Mouse (Mus musculus) limb, embryonic 12.5 days (tissue): ENCODE data around the gene Dync1i1. TPM values are rescaled to one million over a fixed set of nuclear protein-coding genes. Genes with fewer than 3 reads are reported as not detected.

ENCODE experiments used
- ATAC-seq: fragments of 200-750 bp; cut with Nextera tagmentation; 2 replicates; pipeline ENCODE4 v1.8.0; 2017; ENCODE audit warnings: low read depth, moderate TSS enrichment; ENCODE audit not compliant: insufficient number of reproducible peaks, insufficient read depth, low FRiP score, low TSS enrichment
- H3K27ac ChIP-seq: fragments of 300-500 bp; sonication (generic); 2 replicates; pipeline ENCODE4 v1.5.1; 2016; ENCODE audit warnings: mild to moderate bottlenecking, moderate library complexity
- H3K27me3 ChIP-seq: fragments of 300-500 bp; sonication (generic); 2 replicates; pipeline ENCODE4 v1.6.1; 2016; ENCODE audit warnings: mild to moderate bottlenecking, moderate library complexity
- H3K36me3 ChIP-seq: fragments of 300-500 bp; sonication (generic); 2 replicates; pipeline ENCODE4 v1.6.1; 2016; ENCODE audit warnings: mild to moderate bottlenecking, moderate library complexity
- H3K4me1 ChIP-seq: fragments of 300-500 bp; sonication (generic); replicated peaks from 2 replicates; pipeline ENCODE4 v1.6.1; 2016
- H3K4me2 ChIP-seq: fragments of 300-500 bp; sonication (generic); 2 replicates; pipeline ENCODE4 v1.6.1; 2016; ENCODE audit warnings: mild to moderate bottlenecking, moderate library complexity
- H3K4me3 ChIP-seq: fragments of 300-500 bp; sonication (generic); replicated peaks from 2 replicates; pipeline ENCODE4 v1.5.1; 2016; ENCODE audit warnings: mild to moderate bottlenecking
- H3K9ac ChIP-seq: fragments of 300-500 bp; sonication (generic); replicated peaks from 2 replicates; pipeline ENCODE4 v1.6.1; 2016; ENCODE audit warnings: mild to moderate bottlenecking, moderate library complexity
- H3K9me3 ChIP-seq: fragments of 300-500 bp; sonication (generic); 2 replicates; pipeline ENCODE4 v1.6.1; 2016; ENCODE audit warnings: mild to moderate bottlenecking, moderate library complexity
- WGBS: fragments of 180-500 bp; shearing (Covaris S2); methylation state at CpG from one replicate; pipeline ENCODE4 v1.1.7; 2016; 5-methylcytosine and 5-hydroxymethylcytosine counted together
- polyA plus RNA-seq: library from polyadenylated mRNA; unstranded; fragments of >200 nt; fragmentation: Nextera tagmentation; extraction: Ambion mirVana; gene quantifications from 2 replicates; pipeline ENCODE4 v1.2.1, GENCODE M21; 2016

Gene Dync1i1
- polyA plus RNA-seq, 1 experiment from 2014 or later, result 10.9 TPM

GRCm38 (mm10) chr6:5858371-5858770, 132.9 kb downstream of the Dync1i1 start:
- WGBS, result 12% methylated on average over 12 of the region's 12 CpGs
- Histone ChIP-seq H3K27ac (no peak overlapping the region), H3K9me3 (no peaks in the 10 kb centered on the region), H3K4me1 (peaks cover 27% of the 10 kb centered on the region), H3K36me3 (no peaks in the 10 kb centered on the region), H3K9ac (no peak overlapping the region), H3K4me3 (no peak overlapping the region), H3K27me3 (peaks cover 7% of the 10 kb centered on the region; the same call in 1 of the 2 replicates), H3K4me2 (peak overlapping the region; percentile 38)
- ATAC-seq, result no peak

- H3K9ac ChIP-seq, result no peak overlapping the region
- no peaks in the 10 kb centered on the region for H3K36me3 ChIP-seq
- no peaks in the 10 kb centered on the region for H3K9me3 ChIP-seq
- peak overlapping the region; percentile 38 for H3K4me2 ChIP-seq
- H3K4me3 ChIP-seq, result no peak overlapping the region
- peaks cover 5% of the 10 kb centered on the region; the same call in 1 of the 2 replicates for H3K27me3 ChIP-seq
- ATAC-seq, result no peak
- peaks cover 27% of the 10 kb centered on the region for H3K4me1 ChIP-seq
- no peak overlapping the region for H3K27ac ChIP-seq
- WGBS, result 64% methylated on average over 20 of the region's 20 CpGs
Measured at GRCm38 (mm10) chr6:5858901-5859598, 133.6 kb downstream of the Dync1i1 start.

- 64% methylated on average over 8 of the region's 8 CpGs for WGBS
- Histone ChIP-seq H3K4me1 (peaks cover 27% of the 10 kb centered on the region), H3K4me3 (no peak overlapping the region), H3K9ac (no peak overlapping the region), H3K4me2 (no peak overlapping the region), H3K27me3 (peaks cover 4% of the 10 kb centered on the region; the same call in 1 of the 2 replicates), H3K36me3 (no peaks in the 10 kb centered on the region), H3K27ac (no peak overlapping the region), H3K9me3 (no peaks in the 10 kb centered on the region)
- ATAC-seq, result no peak
Measured at GRCm38 (mm10) chr6:5859630-5860029, 134.2 kb downstream of the Dync1i1 start.

DNA sequence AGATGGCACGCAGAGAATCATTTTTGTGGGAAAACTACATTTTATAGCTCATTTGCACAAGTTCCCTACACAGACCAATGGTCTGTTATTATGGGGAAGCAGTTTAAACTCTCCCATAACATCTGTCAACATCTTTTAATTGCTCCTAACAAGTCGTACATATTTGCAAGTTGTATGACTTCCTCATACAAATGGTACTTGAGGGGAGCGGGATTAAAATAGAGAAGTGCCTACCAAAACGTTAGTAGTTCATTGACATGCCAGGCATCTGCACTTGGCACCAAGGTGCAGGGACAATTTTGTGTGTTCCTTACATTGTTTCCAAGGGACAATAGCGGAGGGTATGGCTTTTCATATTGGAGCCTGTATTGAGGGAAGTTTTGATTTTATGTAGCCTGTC, 140.7 kb downstream of the Dync1i1 start:
- Histone ChIP-seq H3K4me1 (peaks cover 13% of the 10 kb centered on the region; the same call in 1 of the 2 replicates), H3K36me3 (no peaks in the 10 kb centered on the region), H3K27me3 (no peaks in the 10 kb centered on the region), H3K27ac (no peak overlapping the region), H3K4me2 (no peak overlapping the region), H3K4me3 (no peak overlapping the region), H3K9me3 (no peaks in the 10 kb centered on the region), H3K9ac (no peak overlapping the region)
- WGBS, result 71% methylated on average over 5 of the region's 5 CpGs
- no peak for ATAC-seq

GRCm38 (mm10) chr6:5867221-5867620, 141.8 kb downstream of the Dync1i1 start:
- H3K9me3 ChIP-seq, result no peaks in the 10 kb centered on the region
- WGBS, result 90% methylated on average over 4 of the region's 4 CpGs
- H3K4me2 ChIP-seq, result no peak overlapping the region
- no peak overlapping the region for H3K9ac ChIP-seq
- no peak overlapping the region for H3K27ac ChIP-seq
- H3K4me3 ChIP-seq, result no peak overlapping the region
- no peaks in the 10 kb centered on the region for H3K36me3 ChIP-seq
- H3K4me1 ChIP-seq, result peaks cover 15% of the 10 kb centered on the region
- H3K27me3 ChIP-seq, result no peaks in the 10 kb centered on the region
- no peak for ATAC-seq

GRCm38 (mm10) chr6:5871060-5871459, 145.6 kb downstream of the Dync1i1 start:
- Histone ChIP-seq H3K27ac (peak overlapping the region; percentile 19; the same call in 1 of the 2 replicates), H3K36me3 (no peaks in the 10 kb centered on the region), H3K4me2 (no peak overlapping the region), H3K9ac (no peak overlapping the region), H3K9me3 (no peaks in the 10 kb centered on the region), H3K4me3 (no peak overlapping the region), H3K27me3 (no peaks in the 10 kb centered on the region), H3K4me1 (peaks cover 15% of the 10 kb centered on the region)
- 69% methylated on average over 5 of the region's 5 CpGs for WGBS
- ATAC-seq, result no peak

- no peak for ATAC-seq
- H3K9ac ChIP-seq, result no peak overlapping the region
- H3K36me3 ChIP-seq, result no peaks in the 10 kb centered on the region
- no peak overlapping the region for H3K4me3 ChIP-seq
- no peaks in the 10 kb centered on the region for H3K27me3 ChIP-seq
- WGBS, result 65% methylated on average over 15 of the region's 15 CpGs
- H3K9me3 ChIP-seq, result no peaks in the 10 kb centered on the region
- peaks cover 15% of the 10 kb centered on the region for H3K4me1 ChIP-seq
- H3K27ac ChIP-seq, result peak overlapping the region; percentile 19
- H3K4me2 ChIP-seq, result no peak overlapping the region
Measured at GRCm38 (mm10) chr6:5871581-5872298, 146.3 kb downstream of the Dync1i1 start.

DNA sequence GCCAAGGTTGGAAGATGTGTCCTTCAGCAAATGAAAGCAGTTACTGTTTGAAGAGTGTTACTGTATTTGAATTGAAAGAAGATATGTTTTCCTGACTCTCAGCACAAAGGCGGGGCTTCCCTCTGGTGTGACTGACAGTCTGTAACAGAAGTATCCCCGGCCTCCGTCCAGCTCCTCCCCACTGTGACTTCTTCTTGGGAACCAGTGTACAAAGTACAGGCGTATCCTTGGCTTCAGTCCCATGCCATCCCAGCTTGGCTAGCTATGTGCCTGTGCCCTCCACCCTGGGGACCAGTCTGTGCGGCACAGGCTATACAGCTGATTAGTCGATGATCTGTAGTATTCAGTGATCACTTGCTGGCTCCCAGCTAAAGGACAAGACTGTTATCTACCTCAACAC, 163.9 kb downstream of the Dync1i1 start:
- 83% methylated on average over 6 of the region's 6 CpGs for WGBS
- no peak for ATAC-seq
- no peak overlapping the region for H3K4me3 ChIP-seq

GRCm38 (mm10) chr6:5911295-5911694, 185.9 kb downstream of the Dync1i1 start:
- 80% methylated on average over 7 of the region's 7 CpGs for WGBS
- no peak overlapping the region for H3K27ac ChIP-seq
- H3K4me1 ChIP-seq, result peaks cover 5% of the 10 kb centered on the region
- no peak overlapping the region for H3K9ac ChIP-seq
- H3K36me3 ChIP-seq, result no peaks in the 10 kb centered on the region
- H3K9me3 ChIP-seq, result no peaks in the 10 kb centered on the region
- H3K4me2 ChIP-seq, result no peak overlapping the region
- no peaks in the 10 kb centered on the region for H3K27me3 ChIP-seq
- H3K4me3 ChIP-seq, result no peak overlapping the region
- ATAC-seq, result no peak

More for the DNA sequence above, 163.9 kb downstream of the Dync1i1 start:
- no peak overlapping the region for H3K9ac ChIP-seq
- no peaks in the 10 kb centered on the region; the same call in 1 of the 2 replicates for H3K4me1 ChIP-seq
- no peak overlapping the region for H3K27ac ChIP-seq
- H3K27me3 ChIP-seq, result no peaks in the 10 kb centered on the region
- no peaks in the 10 kb centered on the region for H3K9me3 ChIP-seq
- H3K36me3 ChIP-seq, result no peaks in the 10 kb centered on the region
- H3K4me2 ChIP-seq, result no peak overlapping the region

DNA sequence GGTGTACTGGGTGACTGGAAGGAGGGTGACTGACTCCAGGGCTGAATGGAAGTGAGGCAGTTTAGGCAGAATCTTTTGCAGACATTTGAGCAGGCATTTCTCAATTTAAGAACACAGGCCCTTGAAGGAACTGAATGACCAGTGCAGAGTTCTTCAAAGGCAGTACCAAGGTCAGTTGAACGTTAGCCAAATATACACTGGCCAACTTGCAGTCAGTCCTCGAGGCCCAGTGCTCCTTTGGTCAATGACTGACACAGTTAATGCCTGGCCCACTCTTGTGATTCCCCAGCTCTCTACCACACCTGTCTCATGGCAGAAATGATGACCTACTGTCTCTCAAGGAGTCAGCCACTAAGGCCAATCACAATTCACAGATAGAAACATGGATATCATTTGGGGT, 189.6 kb downstream of the Dync1i1 start:
- H3K27ac ChIP-seq, result no peak overlapping the region
- no peak overlapping the region for H3K4me2 ChIP-seq
- H3K9me3 ChIP-seq, result no peaks in the 10 kb centered on the region
- WGBS, result 76% methylated on average over 2 of the region's 2 CpGs
- no peaks in the 10 kb centered on the region for H3K36me3 ChIP-seq
- H3K4me1 ChIP-seq, result no peaks in the 10 kb centered on the region
- H3K27me3 ChIP-seq, result no peaks in the 10 kb centered on the region
- no peak overlapping the region for H3K9ac ChIP-seq
- H3K4me3 ChIP-seq, result no peak overlapping the region
- ATAC-seq, result no peak

- no peak overlapping the region for H3K4me3 ChIP-seq
- H3K36me3 ChIP-seq, result no peaks in the 10 kb centered on the region
- no peak for ATAC-seq
- no peaks in the 10 kb centered on the region for H3K9me3 ChIP-seq
- no peaks in the 10 kb centered on the region for H3K4me1 ChIP-seq
- no peaks in the 10 kb centered on the region for H3K27me3 ChIP-seq
- H3K9ac ChIP-seq, result no peak overlapping the region
- no peak overlapping the region for H3K27ac ChIP-seq
- WGBS, result 37% methylated on average over 4 of the region's 4 CpGs
- no peak overlapping the region for H3K4me2 ChIP-seq
Measured at GRCm38 (mm10) chr6:5920670-5921069, 195.2 kb downstream of the Dync1i1 start.
